Mouse (Mus musculus) thymus, adult 2 months (tissue): ENCODE data around the gene Ric3. TPM values are rescaled to one million over a fixed set of nuclear protein-coding genes. Genes with fewer than 3 reads are reported as not detected.

ENCODE experiments used
- DNase-seq: peaks from one replicate; pipeline ENCODE4 v3.0.0; 2021
- H3K27ac ChIP-seq: fragments of 200-500 bp; 2 replicates; pipeline ENCODE4 v1.5.1; 2012; ENCODE audit warnings: low read length, control low read depth; ENCODE audit not compliant: control insufficient read depth, insufficient read depth
- H3K27me3 ChIP-seq: fragments of 200-500 bp; 2 replicates; pipeline ENCODE4 v1.6.1; 2012; ENCODE audit warnings: mild to moderate bottlenecking, low read length, moderate library complexity, mixed read lengths; ENCODE audit not compliant: control insufficient read depth, insufficient read depth
- H3K36me3 ChIP-seq: fragments of 200-500 bp; 2 replicates; pipeline ENCODE4 v1.6.1; 2012; ENCODE audit warnings: mild to moderate bottlenecking, low read length, moderate library complexity; ENCODE audit not compliant: control insufficient read depth, insufficient read depth
- H3K4me1 ChIP-seq: fragments of 200-500 bp; replicated peaks from 2 replicates; pipeline ENCODE4 v1.6.1; 2012; ENCODE audit warnings: low read length; ENCODE audit not compliant: control insufficient read depth, insufficient read depth
- H3K4me3 ChIP-seq: fragments of 200-500 bp; 2 replicates; pipeline ENCODE4 v1.5.1; 2012; ENCODE audit warnings: mild to moderate bottlenecking, low read length, control low read depth, moderate library complexity; ENCODE audit not compliant: control insufficient read depth, insufficient read depth
- CTCF ChIP-seq: fragments of 200-500 bp; IDR thresholded peaks from 2 replicates; pipeline ENCODE4 v1.5.1; 2012; ENCODE audit warnings: mild to moderate bottlenecking, control low read depth, low read length, moderate library complexity, borderline replicate concordance; ENCODE audit not compliant: control insufficient read depth, poor library complexity, insufficient read depth; ENCODE audit errors: extremely low read depth
- POLR2A ChIP-seq: fragments of 200-500 bp; IDR thresholded peaks from 2 replicates; pipeline ENCODE4 v1.6.1; 2012; ENCODE audit warnings: mild to moderate bottlenecking, low read length, control low read depth, moderate library complexity; ENCODE audit not compliant: control insufficient read depth, poor library complexity, insufficient read depth; ENCODE audit errors: extremely low read depth
- WGBS: fragments of 180-500 bp; shearing (Covaris S2); methylation state at CpG from one replicate; pipeline ENCODE4 v1.1.7; 2018; 5-methylcytosine and 5-hydroxymethylcytosine counted together
- polyA plus RNA-seq: library from polyadenylated mRNA; depleted of rRNA; stranded (reverse); fragments of >200 nt; gene quantifications from 2 replicates; pipeline ENCODE4 v1.2.3, GENCODE M21; 2012

Gene Ric3
- polyA plus RNA-seq, 1 experiment, result 0.31 TPM

GRCm38 (mm10) chr7:109069641-109070040 is 13.5 kb downstream of the Ric3 start:
- no peaks in the 10 kb centered on the region for H3K36me3 ChIP-seq
- H3K4me3 ChIP-seq, result no peak overlapping the region
- WGBS, result 92% methylated on average over 4 of the region's 4 CpGs

GRCm38 (mm10) chr7:109059536-109059935 is 23.6 kb downstream of the Ric3 start:
- 88% methylated on average over 4 of the region's 4 CpGs for WGBS
- no peak for DNase-seq
- H3K27ac ChIP-seq, result no peak overlapping the region
- H3K36me3 ChIP-seq, result no peaks in the 10 kb centered on the region
- no peaks in the 10 kb centered on the region for H3K27me3 ChIP-seq
- no peaks in the 10 kb centered on the region for H3K4me1 ChIP-seq
- H3K4me3 ChIP-seq, result no peak overlapping the region
- no peak for TF ChIP-seq POLR2A
- TF ChIP-seq CTCF, result no peak

More at GRCm38 (mm10) chr7:109069641-109070040, 13.5 kb downstream of the Ric3 start:
- DNase-seq, result no peak
- TF ChIP-seq CTCF (no peak), POLR2A (no peak)
- no peaks in the 10 kb centered on the region for H3K27me3 ChIP-seq
- H3K4me1 ChIP-seq, result no peaks in the 10 kb centered on the region
- H3K27ac ChIP-seq, result no peak overlapping the region

- 90% methylated on average over 1 of the region's 1 CpGs for WGBS
- DNase-seq, result no peak
- no peaks in the 10 kb centered on the region for H3K36me3 ChIP-seq
- no peak for TF ChIP-seq POLR2A
- no peak for TF ChIP-seq CTCF
- no peak overlapping the region for H3K27ac ChIP-seq
- H3K4me3 ChIP-seq, result no peak overlapping the region
- no peaks in the 10 kb centered on the region for H3K4me1 ChIP-seq
- H3K27me3 ChIP-seq, result no peaks in the 10 kb centered on the region
Measured at GRCm38 (mm10) chr7:109050831-109051230, 32.3 kb downstream of the Ric3 start.

GRCm38 (mm10) chr7:109045876-109046275 is 37.3 kb downstream of the Ric3 start:
- no peaks in the 10 kb centered on the region for H3K4me1 ChIP-seq
- H3K4me3 ChIP-seq, result no peak overlapping the region
- TF ChIP-seq CTCF, result no peak
- TF ChIP-seq POLR2A, result no peak
- H3K36me3 ChIP-seq, result no peaks in the 10 kb centered on the region
- no peak for DNase-seq
- no peaks in the 10 kb centered on the region for H3K27me3 ChIP-seq
- 98% methylated on average over 2 of the region's 2 CpGs for WGBS
- H3K27ac ChIP-seq, result no peak overlapping the region

- Histone ChIP-seq H3K27ac (no peak overlapping the region), H3K27me3 (no peaks in the 10 kb centered on the region), H3K4me1 (no peaks in the 10 kb centered on the region), H3K4me3 (no peak overlapping the region), H3K36me3 (no peaks in the 10 kb centered on the region)
- DNase-seq, result no peak
- no peak for TF ChIP-seq CTCF
- TF ChIP-seq POLR2A, result no peak
- WGBS, result 92% methylated on average over 5 of the region's 5 CpGs
Measured at GRCm38 (mm10) chr7:109039445-109039844, 43.7 kb downstream of the Ric3 start.

- 100% methylated on average over 1 of the region's 1 CpGs for WGBS
- no peak for TF ChIP-seq CTCF
- TF ChIP-seq POLR2A, result no peak
- DNase-seq, result no peak
- Histone ChIP-seq H3K27me3 (no peaks in the 10 kb centered on the region), H3K27ac (no peak overlapping the region), H3K4me3 (no peak overlapping the region), H3K36me3 (no peaks in the 10 kb centered on the region), H3K4me1 (no peaks in the 10 kb centered on the region)
Measured at GRCm38 (mm10) chr7:109038987-109039386, 44.1 kb downstream of the Ric3 start.

GRCm38 (mm10) chr7:109038121-109038735 is 44.9 kb downstream of the Ric3 start:
- no peak for DNase-seq
- H3K27ac ChIP-seq, result no peak overlapping the region
- no peaks in the 10 kb centered on the region for H3K36me3 ChIP-seq
- TF ChIP-seq POLR2A (no peak), CTCF (no peak)
- H3K4me1 ChIP-seq, result no peaks in the 10 kb centered on the region
- H3K4me3 ChIP-seq, result no peak overlapping the region
- H3K27me3 ChIP-seq, result no peaks in the 10 kb centered on the region
- 95% methylated on average over 8 of the region's 8 CpGs for WGBS
